Mouse (Mus musculus): ENCODE results near the gene Hpf1. TPM values are rescaled to one million over a fixed set of nuclear protein-coding genes. Genes with fewer than 3 reads are reported as not detected.

Hpf1 gene
- polyA plus RNA-seq, 1 experiment from 2014 or later = 75.4 TPM

GRCm38 (mm10) chr8:60900147-60900546 is 9.9 kb downstream of the Hpf1 start:
- H3K27me3 ChIP-seq (replicated peaks) = no peaks in the 10 kb centered on the region
- no peaks in the 10 kb centered on the region for H3K9me3 ChIP-seq (replicated peaks)
- H3K4me1 ChIP-seq (replicated peaks) = peaks cover 27% of the 10 kb centered on the region
- 84% methylated on average over 9 of the region's 9 CpGs for WGBS
- peaks cover 29% of the 10 kb centered on the region for H3K36me3 ChIP-seq
- H3K4me3 ChIP-seq = no peak overlapping the region
- no peak overlapping the region for H3K4me2 ChIP-seq
- no peak overlapping the region for H3K9ac ChIP-seq
- no peak overlapping the region for H3K27ac ChIP-seq (ENCODE audit: poor library complexity, severe bottlenecking)
- no peak for ATAC-seq (ENCODE audit: insufficient number of reproducible peaks, low FRiP score)

GRCm38 (mm10) chr8:60912081-60912480 is 21.9 kb downstream of the Hpf1 start:
- Histone ChIP-seq H3K4me2 (no peak overlapping the region), H3K27me3 (replicated peaks) (no peaks in the 10 kb centered on the region), H3K4me3 (no peak overlapping the region), H3K4me1 (replicated peaks) (no peaks in the 10 kb centered on the region), H3K9ac (no peak overlapping the region), H3K36me3 (peaks cover 47% of the 10 kb centered on the region), H3K27ac (ENCODE audit: poor library complexity, severe bottlenecking) (no peak overlapping the region), H3K9me3 (replicated peaks) (no peaks in the 10 kb centered on the region)
- WGBS = 76% methylated on average over 4 of the region's 4 CpGs
- ATAC-seq (ENCODE audit: insufficient number of reproducible peaks, low FRiP score) = no peak

GRCm38 (mm10) chr8:60912554-60912953 is 22.3 kb downstream of the Hpf1 start:
- Histone ChIP-seq H3K36me3 (peaks cover 44% of the 10 kb centered on the region), H3K4me2 (no peak overlapping the region), H3K9me3 (replicated peaks) (no peaks in the 10 kb centered on the region), H3K4me1 (replicated peaks) (no peaks in the 10 kb centered on the region), H3K27me3 (replicated peaks) (no peaks in the 10 kb centered on the region), H3K9ac (no peak overlapping the region), H3K4me3 (no peak overlapping the region), H3K27ac (ENCODE audit: poor library complexity, severe bottlenecking) (no peak overlapping the region)
- WGBS = 64% methylated on average over 10 of the region's 10 CpGs
- ATAC-seq (ENCODE audit: insufficient number of reproducible peaks, low FRiP score) = no peak

- H3K4me2 ChIP-seq = no peak overlapping the region
- H3K9me3 ChIP-seq (replicated peaks) = no peaks in the 10 kb centered on the region
- H3K4me1 ChIP-seq (replicated peaks) = no peaks in the 10 kb centered on the region
- no peak overlapping the region for H3K4me3 ChIP-seq
- H3K36me3 ChIP-seq = peaks cover 22% of the 10 kb centered on the region
- no peaks in the 10 kb centered on the region for H3K27me3 ChIP-seq (replicated peaks)
- no peak overlapping the region for H3K9ac ChIP-seq
- ATAC-seq (ENCODE audit: insufficient number of reproducible peaks, low FRiP score) = no peak
- H3K27ac ChIP-seq (ENCODE audit: poor library complexity, severe bottlenecking) = no peak overlapping the region
- WGBS = 89% methylated on average over 3 of the region's 3 CpGs
Measured at GRCm38 (mm10) chr8:60919069-60919468, 28.9 kb downstream of the Hpf1 start.

- Histone ChIP-seq H3K4me1 (replicated peaks) (no peaks in the 10 kb centered on the region), H3K36me3 (peaks cover 28% of the 10 kb centered on the region)
Measured at GRCm38 (mm10) chr8:60920176-60920575, 30.0 kb downstream of the Hpf1 start.

GRCm38 (mm10) chr8:60933617-60934016 is 43.4 kb downstream of the Hpf1 start:
- H3K27ac ChIP-seq (ENCODE audit: poor library complexity, severe bottlenecking) = no peak overlapping the region
- H3K9me3 ChIP-seq (replicated peaks) = no peaks in the 10 kb centered on the region
- no peaks in the 10 kb centered on the region for H3K27me3 ChIP-seq (replicated peaks)
- no peak for ATAC-seq (ENCODE audit: insufficient number of reproducible peaks, low FRiP score)
- H3K36me3 ChIP-seq = peaks cover 33% of the 10 kb centered on the region
- H3K9ac ChIP-seq = no peak overlapping the region
- no peak overlapping the region for H3K4me2 ChIP-seq
- H3K4me3 ChIP-seq = no peak overlapping the region
- no peaks in the 10 kb centered on the region for H3K4me1 ChIP-seq (replicated peaks)

More at GRCm38 (mm10) chr8:60920176-60920575, 30.0 kb downstream of the Hpf1 start:
- WGBS = 89% methylated on average over 4 of the region's 4 CpGs
- no peak for ATAC-seq (ENCODE audit: insufficient number of reproducible peaks, low FRiP score)
- Histone ChIP-seq H3K27ac (ENCODE audit: poor library complexity, severe bottlenecking) (no peak overlapping the region), H3K4me2 (no peak overlapping the region), H3K9ac (no peak overlapping the region), H3K9me3 (replicated peaks) (no peaks in the 10 kb centered on the region), H3K4me3 (no peak overlapping the region), H3K27me3 (replicated peaks) (no peaks in the 10 kb centered on the region)

- peaks cover 19% of the 10 kb centered on the region for H3K36me3 ChIP-seq
Measured at GRCm38 (mm10) chr8:60938717-60939424, 48.7 kb downstream of the Hpf1 start.

GRCm38 (mm10) chr8:60942867-60943266 is 52.6 kb downstream of the Hpf1 start:
- Histone ChIP-seq H3K4me3 (no peak overlapping the region), H3K27ac (ENCODE audit: poor library complexity, severe bottlenecking) (no peak overlapping the region), H3K4me1 (replicated peaks) (no peaks in the 10 kb centered on the region; the same call in 1 of the 2 replicates), H3K4me2 (no peak overlapping the region), H3K27me3 (replicated peaks) (no peaks in the 10 kb centered on the region), H3K9ac (no peak overlapping the region), H3K36me3 (no peaks in the 10 kb centered on the region), H3K9me3 (replicated peaks) (no peaks in the 10 kb centered on the region)
- ATAC-seq (ENCODE audit: insufficient number of reproducible peaks, low FRiP score) = no peak
- WGBS = 94% methylated on average over 2 of the region's 2 CpGs

More at GRCm38 (mm10) chr8:60938717-60939424, 48.7 kb downstream of the Hpf1 start:
- Histone ChIP-seq H3K27me3 (replicated peaks) (no peaks in the 10 kb centered on the region), H3K27ac (ENCODE audit: poor library complexity, severe bottlenecking) (no peak overlapping the region), H3K9ac (no peak overlapping the region), H3K4me1 (replicated peaks) (no peaks in the 10 kb centered on the region), H3K4me3 (no peak overlapping the region), H3K4me2 (no peak overlapping the region), H3K9me3 (replicated peaks) (no peaks in the 10 kb centered on the region)
- WGBS = 47% methylated on average over 3 of the region's 3 CpGs
- no peak for ATAC-seq (ENCODE audit: insufficient number of reproducible peaks, low FRiP score)

GRCm38 (mm10) chr8:60947503-60947902 is 57.3 kb downstream of the Hpf1 start:
- Histone ChIP-seq H3K36me3 (no peaks in the 10 kb centered on the region), H3K27ac (ENCODE audit: poor library complexity, severe bottlenecking) (no peak overlapping the region), H3K4me1 (replicated peaks) (peaks cover 13% of the 10 kb centered on the region), H3K9ac (no peak overlapping the region), H3K4me2 (no peak overlapping the region), H3K4me3 (no peak overlapping the region), H3K27me3 (replicated peaks) (no peaks in the 10 kb centered on the region), H3K9me3 (replicated peaks) (no peaks in the 10 kb centered on the region)
- no peak for ATAC-seq (ENCODE audit: insufficient number of reproducible peaks, low FRiP score)

GRCm38 (mm10) chr8:60949859-60950258 is 59.6 kb downstream of the Hpf1 start:
- 33% methylated on average over 4 of the region's 4 CpGs for WGBS
- no peak for ATAC-seq (ENCODE audit: insufficient number of reproducible peaks, low FRiP score)
- Histone ChIP-seq H3K9ac (0 out of 2 replicates have a peak overlapping the region, but pooled peaks have one; percentile 15), H3K4me3 (no peak overlapping the region), H3K4me2 (peak overlapping the region; percentile 20), H3K4me1 (replicated peaks) (peaks cover 13% of the 10 kb centered on the region), H3K27me3 (replicated peaks) (no peaks in the 10 kb centered on the region), H3K9me3 (replicated peaks) (no peaks in the 10 kb centered on the region), H3K27ac (ENCODE audit: poor library complexity, severe bottlenecking) (no peak overlapping the region), H3K36me3 (no peaks in the 10 kb centered on the region)

- H3K4me3 ChIP-seq = no peak overlapping the region
Measured at GRCm38 (mm10) chr8:60951271-60951670, 61.1 kb downstream of the Hpf1 start.

GRCm38 (mm10) chr8:60951757-60952156 is 61.5 kb downstream of the Hpf1 start:
- Histone ChIP-seq H3K9ac (no peak overlapping the region), H3K36me3 (no peaks in the 10 kb centered on the region), H3K27me3 (replicated peaks) (no peaks in the 10 kb centered on the region), H3K27ac (ENCODE audit: poor library complexity, severe bottlenecking) (no peak overlapping the region), H3K4me3 (no peak overlapping the region), H3K4me1 (replicated peaks) (peaks cover 13% of the 10 kb centered on the region), H3K9me3 (replicated peaks) (no peaks in the 10 kb centered on the region), H3K4me2 (no peak overlapping the region)
- no peak for ATAC-seq (ENCODE audit: insufficient number of reproducible peaks, low FRiP score)
- 94% methylated on average over 1 of the region's 1 CpGs for WGBS

More at GRCm38 (mm10) chr8:60951271-60951670, 61.1 kb downstream of the Hpf1 start:
- no peaks in the 10 kb centered on the region for H3K9me3 ChIP-seq (replicated peaks)
- peaks cover 13% of the 10 kb centered on the region for H3K4me1 ChIP-seq (replicated peaks)
- ATAC-seq (ENCODE audit: insufficient number of reproducible peaks, low FRiP score) = no peak
- H3K27ac ChIP-seq (ENCODE audit: poor library complexity, severe bottlenecking) = no peak overlapping the region
- H3K36me3 ChIP-seq = no peaks in the 10 kb centered on the region
- no peak overlapping the region for H3K9ac ChIP-seq
- H3K4me2 ChIP-seq = no peak overlapping the region
- H3K27me3 ChIP-seq (replicated peaks) = no peaks in the 10 kb centered on the region
- WGBS = 66% methylated on average over 4 of the region's 4 CpGs

All from heart, embryonic 12.5 days (tissue).